Mouse (Mus musculus) hindbrain, embryonic 10.5 days (tissue): ENCODE results near the gene Gm37240. TPM values are rescaled to one million over a fixed set of nuclear protein-coding genes. Genes with fewer than 3 reads are reported as not detected.

Experiments used
- DNase-seq: peaks from one replicate; pipeline ENCODE4 v3.0.0-alpha.2; 2017; ENCODE audit warnings: low spot score
- H3K27ac ChIP-seq: fragments of 300-500 bp; sonication (generic); 2 replicates; pipeline ENCODE4 v1.5.1; 2016; ENCODE audit warnings: mild to moderate bottlenecking, moderate library complexity
- H3K27me3 ChIP-seq: fragments of 300-500 bp; sonication (generic); 2 replicates; pipeline ENCODE4 v1.6.1; 2016; ENCODE audit warnings: mild to moderate bottlenecking; ENCODE audit not compliant: poor library complexity, insufficient read depth, severe bottlenecking
- H3K36me3 ChIP-seq: fragments of 300-500 bp; sonication (generic); 2 replicates; pipeline ENCODE4 v1.6.1; 2016; ENCODE audit warnings: mild to moderate bottlenecking, moderate library complexity
- H3K4me1 ChIP-seq: fragments of 300-500 bp; sonication (generic); replicated peaks from 2 replicates; pipeline ENCODE4 v1.6.1; 2016; ENCODE audit warnings: mild to moderate bottlenecking
- H3K4me3 ChIP-seq: fragments of 300-500 bp; sonication (generic); 2 replicates; pipeline ENCODE4 v1.5.1; 2016; ENCODE audit warnings: mild to moderate bottlenecking, moderate library complexity
- H3K9me3 ChIP-seq: fragments of 300-500 bp; sonication (generic); 2 replicates; pipeline ENCODE4 v1.6.1; 2016; ENCODE audit warnings: mild to moderate bottlenecking, moderate library complexity
- WGBS: fragments of 180-500 bp; shearing (Covaris S2); methylation state at CpG from one replicate; pipeline ENCODE4 v1.1.7; 2016; 5-methylcytosine and 5-hydroxymethylcytosine counted together
- polyA plus RNA-seq: library from polyadenylated mRNA; unstranded; fragments of >200 nt; fragmentation: Nextera tagmentation; extraction: Ambion mirVana; gene quantifications from 2 replicates; pipeline ENCODE4 v1.2.1, GENCODE M21; 2016

Gene Gm37240
- polyA plus RNA-seq, 1 experiment from 2014 or later, result 1.4 TPM

DNA sequence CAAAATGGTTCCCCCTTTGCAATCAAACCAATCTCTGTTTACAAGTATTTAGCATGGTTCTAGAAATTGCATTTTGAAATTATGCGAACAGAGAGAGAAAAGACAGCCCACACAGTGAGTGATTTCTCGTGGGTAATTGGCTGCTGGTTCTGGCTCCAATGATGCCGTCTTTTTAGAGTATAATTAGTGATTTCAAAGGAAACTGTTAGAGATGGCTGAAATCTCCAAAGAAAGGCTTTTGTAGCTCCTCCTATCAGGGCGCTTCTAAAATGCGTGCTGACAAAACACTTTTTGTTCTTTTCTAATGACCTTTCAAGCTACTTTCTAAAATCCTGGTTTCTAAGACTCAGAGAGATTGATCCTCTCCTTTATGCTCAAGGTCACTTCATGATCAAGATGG, 569.1 kb downstream of the Gm37240 start:
- no peak overlapping the region for H3K27ac ChIP-seq
- no peaks in the 10 kb centered on the region for H3K27me3 ChIP-seq
- no peak overlapping the region for H3K4me3 ChIP-seq
- no peaks in the 10 kb centered on the region for H3K36me3 ChIP-seq
- H3K4me1 ChIP-seq, result peaks cover 11% of the 10 kb centered on the region
- H3K9me3 ChIP-seq, result no peaks in the 10 kb centered on the region
- no peak for DNase-seq
- WGBS, result 78% methylated on average over 5 of the region's 5 CpGs

DNA sequence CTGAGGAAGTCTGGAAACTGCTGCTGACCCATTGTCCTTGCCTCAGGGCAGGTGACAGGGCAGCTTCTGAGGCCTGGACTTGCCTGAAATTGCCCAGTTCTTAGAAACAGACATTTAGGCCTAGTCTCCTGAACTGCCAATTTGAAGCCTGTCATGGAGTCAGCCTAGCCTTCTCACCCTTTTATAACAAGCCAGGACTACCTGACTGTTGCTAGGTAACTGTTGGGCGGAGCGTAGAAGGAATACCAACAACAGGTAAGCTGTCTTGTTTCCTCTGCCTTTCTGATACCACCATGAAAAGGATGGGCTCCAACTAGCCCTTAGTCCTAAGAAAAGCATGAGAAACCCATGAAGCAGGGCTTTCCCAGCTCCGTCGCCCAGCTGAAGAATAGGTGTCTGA, 570.0 kb downstream of the Gm37240 start:
- H3K27me3 ChIP-seq, result no peaks in the 10 kb centered on the region

DNA sequence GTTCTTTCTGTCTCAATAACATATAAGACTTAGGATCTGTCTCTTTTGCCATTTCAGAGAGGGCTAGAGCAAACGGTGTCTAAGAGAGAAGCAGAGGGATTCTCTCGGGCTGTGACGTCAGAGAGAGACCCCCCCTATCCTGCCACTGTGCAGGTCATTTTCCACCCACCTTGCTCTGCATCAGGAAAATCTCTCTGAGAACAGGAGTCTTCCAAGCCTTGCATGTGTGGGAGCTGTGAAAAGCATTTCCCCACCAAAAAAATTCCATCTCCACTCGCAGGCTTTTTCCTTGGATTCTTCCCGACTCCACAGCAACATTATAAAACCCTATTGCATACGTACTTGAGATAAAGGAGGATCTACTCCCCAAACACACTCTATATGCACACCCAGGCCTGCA, 572.4 kb downstream of the Gm37240 start:
- H3K27me3 ChIP-seq, result no peaks in the 10 kb centered on the region
- 92% methylated on average over 6 of the region's 6 CpGs for WGBS
- no peaks in the 10 kb centered on the region for H3K36me3 ChIP-seq
- no peaks in the 10 kb centered on the region for H3K9me3 ChIP-seq
- no peak overlapping the region for H3K4me3 ChIP-seq
- peaks cover 13% of the 10 kb centered on the region for H3K4me1 ChIP-seq
- DNase-seq, result no peak
- H3K27ac ChIP-seq, result no peak overlapping the region

More for the DNA sequence above, 570.0 kb downstream of the Gm37240 start:
- Histone ChIP-seq H3K27ac (no peak overlapping the region), H3K9me3 (no peaks in the 10 kb centered on the region), H3K36me3 (no peaks in the 10 kb centered on the region), H3K4me1 (peaks cover 13% of the 10 kb centered on the region), H3K4me3 (no peak overlapping the region)
- DNase-seq, result no peak
- 92% methylated on average over 4 of the region's 4 CpGs for WGBS

DNA sequence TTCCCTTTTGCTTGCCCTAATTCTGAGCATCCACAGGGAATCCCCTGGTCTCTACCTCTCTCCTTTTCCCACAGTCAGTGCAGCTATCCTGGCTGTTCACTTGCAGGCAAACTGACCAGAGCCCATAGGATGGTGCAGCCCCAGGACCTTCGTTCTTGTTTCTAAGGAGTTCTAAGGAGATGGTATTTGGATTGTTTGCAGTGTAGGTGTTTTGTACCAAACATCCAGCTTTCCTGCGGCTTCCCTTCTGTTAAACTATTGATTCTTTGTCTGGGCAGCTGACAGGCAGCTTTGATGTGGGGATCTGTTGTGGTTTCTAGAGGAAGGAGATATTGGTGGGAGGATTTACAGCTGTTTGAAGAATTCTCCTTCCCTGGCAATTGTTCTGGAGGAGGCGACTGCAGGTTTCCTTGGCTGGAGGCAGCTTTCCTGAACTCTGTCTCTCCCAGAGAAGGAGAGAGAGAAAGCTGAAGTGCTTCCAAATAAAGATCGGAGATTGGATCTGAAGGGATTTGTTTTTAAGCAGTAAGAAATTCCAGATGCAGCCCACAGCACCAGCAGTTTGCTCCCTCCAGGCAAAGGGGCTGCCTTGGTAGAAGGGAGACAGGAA, 573.6 kb downstream of the Gm37240 start:
- no peaks in the 10 kb centered on the region for H3K36me3 ChIP-seq
- WGBS, result 25% methylated on average over 4 of the region's 4 CpGs
- H3K4me1 ChIP-seq, result peaks cover 13% of the 10 kb centered on the region
- H3K27ac ChIP-seq, result peak overlapping the region; percentile 45; the same call in 1 of the 2 replicates
- no peak overlapping the region for H3K4me3 ChIP-seq
- DNase-seq, result no peak
- H3K27me3 ChIP-seq, result no peaks in the 10 kb centered on the region
- H3K9me3 ChIP-seq, result no peaks in the 10 kb centered on the region

DNA sequence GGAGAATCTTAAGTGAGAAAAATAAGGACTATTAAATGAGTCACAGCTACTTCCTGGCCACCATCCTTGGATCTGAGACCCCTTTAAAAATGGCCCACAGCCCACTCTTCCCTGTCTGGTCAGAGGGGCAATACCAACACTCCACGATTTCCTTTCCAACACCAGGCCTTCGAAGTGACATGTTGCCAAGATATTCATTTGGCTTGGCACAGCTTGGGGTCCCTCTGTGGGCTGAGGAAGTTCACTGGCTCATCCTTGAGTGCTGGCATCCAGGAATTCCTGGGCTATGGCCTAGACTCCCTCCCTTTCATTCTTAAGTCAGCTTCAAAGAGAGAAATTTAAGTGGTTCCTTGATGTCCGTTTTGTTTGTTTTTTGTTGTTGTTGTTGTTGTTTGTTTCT, 576.1 kb downstream of the Gm37240 start:
- Histone ChIP-seq H3K36me3 (no peaks in the 10 kb centered on the region), H3K4me1 (peaks cover 13% of the 10 kb centered on the region), H3K9me3 (no peaks in the 10 kb centered on the region), H3K4me3 (no peak overlapping the region), H3K27ac (no peak overlapping the region), H3K27me3 (no peaks in the 10 kb centered on the region)
- 90% methylated on average over 3 of the region's 3 CpGs for WGBS
- DNase-seq, result no peak

DNA sequence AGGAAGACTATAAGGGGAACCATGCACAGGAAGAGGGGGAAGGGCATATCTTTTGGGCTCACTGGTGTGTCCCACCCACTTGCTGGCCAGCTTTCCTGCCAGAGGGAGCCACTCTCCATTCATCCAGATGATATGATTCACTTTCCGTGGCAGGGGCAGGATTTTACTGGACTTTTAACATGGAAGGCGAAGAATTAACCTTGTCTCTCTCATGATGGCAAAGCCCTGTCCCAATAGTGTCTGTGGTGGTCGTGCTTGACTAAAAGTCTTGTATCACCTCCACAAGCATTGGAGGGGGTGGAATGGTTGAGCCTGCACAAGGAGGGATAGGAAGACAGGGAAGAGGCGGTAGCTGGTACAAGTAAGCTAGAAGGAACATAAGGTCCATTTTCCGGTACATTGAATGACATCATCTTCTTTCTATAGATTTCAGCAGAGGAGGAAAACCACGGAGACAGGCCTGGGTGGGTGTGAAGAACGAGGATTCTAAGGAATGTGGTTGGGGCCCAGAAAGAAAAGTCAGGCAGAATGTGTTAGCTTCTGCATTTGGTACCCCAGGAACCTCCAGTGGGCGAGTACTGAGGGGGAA, 576.8 kb downstream of the Gm37240 start:
- WGBS, result 86% methylated on average over 8 of the region's 8 CpGs
- Histone ChIP-seq H3K4me3 (no peak overlapping the region), H3K36me3 (no peaks in the 10 kb centered on the region), H3K27ac (no peak overlapping the region), H3K9me3 (no peaks in the 10 kb centered on the region), H3K4me1 (peaks cover 13% of the 10 kb centered on the region), H3K27me3 (no peaks in the 10 kb centered on the region)
- no peak for DNase-seq

DNA sequence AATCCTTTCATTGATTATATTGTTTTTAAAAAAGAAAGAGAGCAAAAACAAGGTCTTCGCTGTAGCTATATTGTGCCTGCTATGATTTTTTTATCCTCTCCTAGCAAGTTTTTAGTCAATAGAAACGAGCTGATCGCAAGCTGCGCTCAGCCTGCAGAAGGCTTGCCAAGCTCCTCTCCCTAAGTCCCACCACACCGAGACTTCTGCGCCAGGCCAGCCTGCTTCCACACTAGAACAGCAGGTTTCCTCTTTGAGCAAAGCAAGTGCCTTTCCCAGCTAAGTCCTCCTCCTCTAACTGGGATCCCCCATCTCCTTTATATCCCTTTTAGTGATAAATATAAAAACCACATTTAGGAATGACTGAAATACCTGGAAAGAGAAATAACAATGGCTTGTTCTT, 578.1 kb downstream of the Gm37240 start:
- no peak for DNase-seq
- Histone ChIP-seq H3K36me3 (no peaks in the 10 kb centered on the region), H3K27me3 (no peaks in the 10 kb centered on the region), H3K4me1 (peaks cover 10% of the 10 kb centered on the region), H3K9me3 (no peaks in the 10 kb centered on the region), H3K27ac (no peak overlapping the region), H3K4me3 (no peak overlapping the region)
- 93% methylated on average over 6 of the region's 6 CpGs for WGBS

DNA sequence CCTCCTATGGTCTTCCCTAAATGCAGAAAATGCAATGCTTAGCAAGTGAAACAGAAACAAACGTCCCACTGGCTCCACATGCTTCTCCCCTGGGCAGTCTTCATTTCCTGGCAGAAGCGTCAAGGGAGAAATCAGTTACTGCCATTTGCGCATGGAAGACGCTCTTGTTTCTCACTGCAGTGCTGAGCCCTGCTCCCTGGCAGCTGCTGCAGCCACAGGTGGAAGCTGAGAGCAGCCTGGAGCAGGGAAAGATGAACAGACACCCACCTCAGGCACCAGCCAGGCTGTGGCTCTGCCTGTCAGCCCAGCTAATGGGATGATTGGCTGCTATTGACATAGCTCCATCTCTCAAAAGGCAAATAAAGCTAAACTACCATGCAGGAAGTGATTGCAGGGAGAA, 578.6 kb downstream of the Gm37240 start:
- Histone ChIP-seq H3K4me1 (peaks cover 6% of the 10 kb centered on the region), H3K36me3 (no peaks in the 10 kb centered on the region), H3K27me3 (no peaks in the 10 kb centered on the region), H3K4me3 (no peak overlapping the region), H3K27ac (no peak overlapping the region), H3K9me3 (no peaks in the 10 kb centered on the region)
- WGBS, result 80% methylated on average over 4 of the region's 4 CpGs
- no peak for DNase-seq

DNA sequence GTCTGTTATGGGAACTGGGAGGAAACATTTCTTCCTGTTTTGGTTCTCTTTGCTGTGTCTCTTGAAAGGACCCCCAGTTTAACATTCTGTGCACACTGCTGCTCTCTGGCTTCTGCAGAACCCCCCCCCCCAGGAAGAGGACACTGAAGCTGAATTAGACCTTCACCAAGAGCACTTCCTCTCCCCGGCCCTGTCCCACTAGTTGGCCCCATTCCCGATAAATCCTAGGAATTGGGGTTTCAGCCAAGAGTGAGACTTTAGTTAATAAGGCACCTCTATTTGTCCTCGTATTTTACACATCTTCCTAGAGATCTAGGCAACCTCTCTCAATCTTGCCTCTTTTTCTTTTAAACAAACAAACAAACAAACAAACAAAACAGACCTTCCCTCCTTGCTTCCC, 585.5 kb downstream of the Gm37240 start:
- no peaks in the 10 kb centered on the region for H3K9me3 ChIP-seq
- H3K27ac ChIP-seq, result no peak overlapping the region
- no peak overlapping the region for H3K4me3 ChIP-seq
- H3K4me1 ChIP-seq, result peaks cover 9% of the 10 kb centered on the region
- H3K27me3 ChIP-seq, result no peaks in the 10 kb centered on the region
- 90% methylated on average over 3 of the region's 3 CpGs for WGBS
- no peaks in the 10 kb centered on the region for H3K36me3 ChIP-seq
- no peak for DNase-seq

DNA sequence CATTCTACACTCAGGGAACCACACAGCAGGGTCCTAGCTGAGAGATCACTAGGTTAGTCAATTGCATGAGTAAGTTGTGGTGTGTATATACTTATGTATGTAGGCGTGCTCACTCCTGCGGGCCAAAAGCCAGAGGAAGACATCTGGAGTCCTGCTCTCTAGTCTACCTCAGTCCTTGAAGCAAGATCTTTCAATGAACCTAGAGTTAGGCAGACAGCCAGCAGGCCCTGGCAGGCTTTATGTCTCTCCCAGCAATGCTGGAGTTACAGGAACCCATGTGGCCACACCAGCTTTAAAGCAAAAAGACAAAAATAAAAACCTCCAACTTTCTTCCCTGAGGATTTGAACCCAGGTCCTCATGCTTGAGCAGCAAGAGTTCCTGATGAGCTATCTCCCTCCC, 586.0 kb downstream of the Gm37240 start:
- 93% methylated on average over 2 of the region's 2 CpGs for WGBS

DNA sequence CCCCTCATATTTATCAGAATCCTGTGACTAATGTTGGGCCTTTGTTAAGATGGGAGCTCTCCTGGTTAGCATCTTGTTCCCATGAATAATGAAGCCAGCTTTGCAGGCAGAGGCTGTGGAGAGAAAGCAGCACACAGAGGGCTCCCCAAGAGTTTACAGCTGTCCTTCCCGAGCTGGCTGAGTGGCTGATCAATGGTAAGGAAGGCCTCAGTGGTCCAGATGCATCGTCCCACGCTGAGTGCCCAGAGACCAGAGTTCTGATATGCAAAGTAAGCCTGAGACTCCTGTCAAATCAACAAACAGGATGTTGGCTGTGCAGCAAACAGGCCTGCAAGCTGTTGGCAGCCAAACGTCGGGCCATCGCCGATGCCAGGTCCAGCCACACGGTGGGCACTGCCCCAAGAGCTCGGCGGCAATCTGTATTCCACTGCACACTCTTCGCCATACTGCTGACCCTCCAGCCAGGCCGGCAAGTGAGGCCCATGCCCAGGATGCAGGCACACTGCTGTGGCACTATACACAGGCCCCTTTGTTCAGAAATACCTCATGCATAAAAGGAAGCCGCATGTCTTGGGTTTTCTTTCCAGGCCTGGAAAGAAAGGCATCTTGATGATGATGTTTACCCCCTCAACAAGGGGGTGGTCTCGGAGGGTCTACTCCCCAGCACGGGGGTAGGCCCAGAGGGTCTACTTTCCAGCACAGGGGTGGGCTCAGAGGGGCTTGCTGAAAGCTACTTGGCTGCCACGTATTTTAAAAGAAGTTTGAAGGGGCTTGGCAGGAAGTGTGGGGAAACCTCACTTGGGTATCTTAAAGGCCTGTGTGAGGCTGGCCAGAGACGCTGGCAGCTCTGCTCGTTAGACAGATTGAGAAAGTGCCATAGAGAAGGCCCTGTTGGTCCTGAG, 587.4 kb downstream of the Gm37240 start:
- peak overlapping the region; percentile 80 for H3K27ac ChIP-seq
- H3K36me3 ChIP-seq, result no peaks in the 10 kb centered on the region
- peaks cover 9% of the 10 kb centered on the region for H3K4me1 ChIP-seq
- H3K9me3 ChIP-seq, result no peaks in the 10 kb centered on the region
- H3K4me3 ChIP-seq, result no peak overlapping the region
- DNase-seq, result peak; percentile 6
- H3K27me3 ChIP-seq, result no peaks in the 10 kb centered on the region
- 67% methylated on average over 18 of the region's 18 CpGs for WGBS

More for the DNA sequence above, 586.0 kb downstream of the Gm37240 start:
- Histone ChIP-seq H3K4me1 (peaks cover 9% of the 10 kb centered on the region), H3K36me3 (no peaks in the 10 kb centered on the region), H3K4me3 (no peak overlapping the region), H3K27ac (no peak overlapping the region), H3K9me3 (no peaks in the 10 kb centered on the region), H3K27me3 (no peaks in the 10 kb centered on the region)
- DNase-seq, result no peak

DNA sequence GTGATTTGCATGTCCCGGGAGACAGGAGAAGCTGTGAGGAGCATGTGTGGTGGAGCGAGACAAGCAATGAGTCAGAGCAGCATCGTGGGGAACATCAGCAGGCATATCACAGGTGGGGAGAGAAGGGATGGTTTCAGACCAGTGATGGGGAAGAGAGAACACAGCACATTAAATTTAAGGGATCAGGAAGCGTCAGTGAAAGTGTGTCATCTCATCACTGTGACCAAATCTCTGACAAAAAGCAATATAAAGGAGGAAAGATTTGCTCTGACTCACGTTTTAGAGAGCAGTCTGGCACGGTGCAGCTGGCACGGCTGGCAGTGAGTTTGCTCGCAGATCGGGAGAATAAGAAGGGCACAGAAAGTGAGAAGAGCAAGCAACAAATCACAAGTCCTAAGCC, 592.1 kb downstream of the Gm37240 start:
- DNase-seq, result no peak
- no peaks in the 10 kb centered on the region for H3K9me3 ChIP-seq
- 88% methylated on average over 9 of the region's 9 CpGs for WGBS
- no peak overlapping the region for H3K4me3 ChIP-seq
- no peaks in the 10 kb centered on the region for H3K36me3 ChIP-seq
- H3K4me1 ChIP-seq, result peaks cover 7% of the 10 kb centered on the region
- no peak overlapping the region for H3K27ac ChIP-seq
- H3K27me3 ChIP-seq, result no peaks in the 10 kb centered on the region

DNA sequence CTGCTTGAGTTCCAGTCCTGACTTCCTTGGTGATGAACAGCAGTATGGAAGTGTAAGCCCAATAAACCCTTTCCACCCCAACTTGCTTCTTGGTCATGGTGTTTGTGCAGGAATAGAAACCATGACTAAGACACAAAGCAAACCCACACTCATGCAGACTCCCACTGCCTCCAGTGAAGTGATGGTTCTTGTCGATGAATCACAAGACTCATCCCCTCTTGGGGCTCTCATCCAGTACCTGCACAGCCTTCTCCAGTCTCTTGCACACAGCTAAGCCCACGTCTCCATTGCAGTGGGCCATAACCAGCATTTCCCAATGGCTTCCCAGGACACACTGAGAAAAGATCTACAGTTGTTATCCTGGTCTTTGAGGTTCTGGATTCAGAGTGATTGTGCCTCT, 599.7 kb downstream of the Gm37240 start:
- Histone ChIP-seq H3K4me3 (no peak overlapping the region), H3K27ac (no peak overlapping the region), H3K27me3 (no peaks in the 10 kb centered on the region), H3K9me3 (no peaks in the 10 kb centered on the region), H3K4me1 (no peaks in the 10 kb centered on the region), H3K36me3 (no peaks in the 10 kb centered on the region)
- WGBS, result 80% methylated on average over 2 of the region's 2 CpGs
- DNase-seq, result no peak
